Mouse (Mus musculus): ENCODE results near the gene Aym1.

DNA sequence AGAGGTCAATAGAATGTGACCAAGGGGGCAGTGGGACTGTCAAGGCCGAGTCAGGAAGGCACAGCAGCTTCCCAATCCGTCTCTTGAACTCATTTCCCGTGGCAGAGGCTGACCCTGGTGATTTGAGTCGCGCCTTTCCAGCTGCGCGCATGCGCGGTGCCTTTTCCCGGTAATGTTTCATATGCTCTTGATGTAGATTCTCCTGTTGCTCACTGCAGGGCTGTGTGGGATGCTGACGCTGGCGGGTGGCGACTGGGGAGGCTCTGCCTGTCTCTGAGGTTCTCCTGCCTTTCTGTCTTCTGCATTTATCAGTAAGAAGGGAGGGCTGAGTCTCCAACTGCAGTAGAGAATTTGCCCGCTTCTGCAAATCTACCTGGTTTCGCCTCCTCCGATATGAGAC lies 2.8 kb upstream of the Aym1 start:
- TF ChIP-seq TAL1 (IDR thresholded peaks at IDR 0.05; ENCODE audit: low read length) (no peak), GATA1 (IDR thresholded peaks at IDR 0.05; ENCODE audit: low read length) (no peak)
